Mouse (Mus musculus): ENCODE measurements around the gene Efl1.
"Not testable (repeated sequence)": the region's sequence is repeated elsewhere in the genome, so short reads cannot be mapped to it uniquely, and the experiment has no call there.

DNA sequence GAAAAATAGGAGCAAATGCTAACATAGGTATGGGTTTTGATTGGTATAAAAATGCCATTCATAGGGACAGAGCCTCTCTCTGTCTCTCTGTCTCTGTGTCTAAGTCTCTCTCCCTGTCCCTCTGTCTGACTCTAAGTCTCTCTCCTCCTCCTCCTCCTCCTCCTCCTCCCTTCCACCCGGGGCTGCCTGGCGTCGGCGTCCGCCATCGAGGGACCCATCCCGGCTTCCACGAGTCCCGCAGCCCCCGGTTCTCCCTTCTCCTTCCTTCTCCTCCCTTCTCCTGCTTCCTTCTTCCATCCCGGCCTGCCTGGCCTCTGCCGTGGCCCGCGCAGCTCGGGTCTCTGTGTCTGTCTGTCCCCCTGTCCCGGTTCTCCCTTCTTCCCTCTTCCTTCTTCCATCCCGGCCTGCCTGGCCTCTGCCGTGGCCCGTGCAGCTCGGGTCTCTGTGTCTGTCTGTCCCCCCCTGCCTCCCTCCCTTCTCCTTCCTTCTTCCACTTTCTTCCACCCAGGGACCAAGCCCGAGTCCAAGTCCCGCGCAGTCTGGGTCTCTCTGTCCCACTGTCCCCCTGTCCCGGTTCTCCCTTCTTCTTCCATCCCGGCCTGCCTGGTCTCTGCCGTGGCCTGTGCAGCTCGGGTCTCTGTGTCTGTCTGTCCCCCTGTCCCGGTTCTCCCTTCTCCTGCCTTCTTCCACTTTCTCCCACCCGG lies 122.7 kb downstream of the Efl1 start:
- not testable (repeated sequence) for TF ChIP-seq CTCF (IDR thresholded peaks at IDR 0.05 in 2 of 3, conservative IDR thresholded peaks at IDR 0.05 in 1 of 3; ENCODE audit: control insufficient read depth in 1 of 3, insufficient read depth in 1 of 3, low read depth in 2 of 3, low read length in 3 of 3, poor library complexity in 1 of 3, severe bottlenecking in 1 of 3); POLR2AphosphoS2 (IDR thresholded peaks at IDR 0.05; ENCODE audit: low read length); POLR2A (IDR thresholded peaks at IDR 0.05; ENCODE audit: control insufficient read depth in 1 of 2, insufficient read depth in 1 of 2, low read depth in 1 of 2, low read length in 2 of 2, poor library complexity in 1 of 2); E2F4 (IDR thresholded peaks at IDR 0.05; ENCODE audit: borderline replicate concordance, low read depth, low read length); GABPA (IDR thresholded peaks at IDR 0.05; ENCODE audit: low read depth, low read length); ZNF384 (IDR thresholded peaks at IDR 0.05; ENCODE audit: low read depth, low read length); EP300 (IDR thresholded peaks at IDR 0.05; ENCODE audit: low read depth in 1 of 2, low read length in 2 of 2); MAZ (IDR thresholded peaks at IDR 0.05; ENCODE audit: low read depth, low read length); JUND (IDR thresholded peaks at IDR 0.05; ENCODE audit: low read depth, low read length); HCFC1 (IDR thresholded peaks at IDR 0.05; ENCODE audit: low read depth, low read length); USF1 (IDR thresholded peaks at IDR 0.05; ENCODE audit: low read depth, low read length); NELFE (IDR thresholded peaks at IDR 0.05; ENCODE audit: low read depth, low read length); SMC3 (IDR thresholded peaks at IDR 0.05; ENCODE audit: low read depth, low read length); UBTF (IDR thresholded peaks at IDR 0.05; ENCODE audit: borderline replicate concordance, insufficient read depth, low read depth, low read length)

Data from MEL (cell line).